Mouse (Mus musculus) retina, postnatal 1 day (tissue): ENCODE results near the gene Plekha5.
"Not testable (repeated sequence)": the region's sequence is repeated elsewhere in the genome, so short reads cannot be mapped to it uniquely, and the experiment has no call there.

Source experiments
- DNase-seq: peaks from one replicate; pipeline ENCODE4 v3.0.0-alpha.2; 2012

Gene Plekha5

GRCm38 (mm10) chr6:140580170-140580569 is 156.3 kb downstream of the Plekha5 start:
- no peak for DNase-seq

- no peak for DNase-seq
Measured at GRCm38 (mm10) chr6:140586714-140587259, 162.9 kb downstream of the Plekha5 start.

- no peak for DNase-seq
Measured at GRCm38 (mm10) chr6:140591331-140591730, 167.5 kb downstream of the Plekha5 start.

GRCm38 (mm10) chr6:140592713-140593112 is 168.9 kb downstream of the Plekha5 start:
- DNase-seq = no peak

- no peak for DNase-seq
Measured at GRCm38 (mm10) chr6:140593420-140594170, 169.7 kb downstream of the Plekha5 start.

GRCm38 (mm10) chr6:140595551-140595950 is 171.7 kb downstream of the Plekha5 start:
- DNase-seq = not testable (repeated sequence)

GRCm38 (mm10) chr6:140597381-140598329 is 173.8 kb downstream of the Plekha5 start:
- DNase-seq = peak; percentile 61

GRCm38 (mm10) chr6:140598516-140598915 is 174.7 kb downstream of the Plekha5 start:
- peak; percentile 49 for DNase-seq

GRCm38 (mm10) chr6:140599337-140599736 is 175.5 kb downstream of the Plekha5 start:
- DNase-seq = no peak

- not testable (repeated sequence) for DNase-seq
Measured at GRCm38 (mm10) chr6:140600671-140601070, 176.8 kb downstream of the Plekha5 start.

- DNase-seq = no peak
Measured at GRCm38 (mm10) chr6:140601175-140601574, 177.3 kb downstream of the Plekha5 start.

- DNase-seq = no peak
Measured at GRCm38 (mm10) chr6:140603228-140603944, 179.5 kb downstream of the Plekha5 start.

GRCm38 (mm10) chr6:140605173-140605572 is 181.3 kb downstream of the Plekha5 start:
- DNase-seq = not testable (repeated sequence)

GRCm38 (mm10) chr6:140605732-140606131 is 181.9 kb downstream of the Plekha5 start:
- DNase-seq = no peak

GRCm38 (mm10) chr6:140606534-140606933 is 182.7 kb downstream of the Plekha5 start:
- DNase-seq = no peak

- no peak for DNase-seq
Measured at GRCm38 (mm10) chr6:140608666-140609065, 184.8 kb downstream of the Plekha5 start.

- no peak for DNase-seq
Measured at GRCm38 (mm10) chr6:140609533-140609932, 185.7 kb downstream of the Plekha5 start.

- DNase-seq = no peak
Measured at GRCm38 (mm10) chr6:140610117-140610516, 186.3 kb downstream of the Plekha5 start.

GRCm38 (mm10) chr6:140611282-140611681 is 187.4 kb downstream of the Plekha5 start:
- DNase-seq = no peak

GRCm38 (mm10) chr6:140611893-140612473 is 188.1 kb downstream of the Plekha5 start:
- DNase-seq = no peak

GRCm38 (mm10) chr6:140613822-140614221 is 190.0 kb downstream of the Plekha5 start:
- DNase-seq = no peak

- DNase-seq = no peak
Measured at GRCm38 (mm10) chr6:140614711-140615110, 190.9 kb downstream of the Plekha5 start.
